Mouse (Mus musculus) kidney, postnatal 0 days (tissue): ENCODE results near the gene St7. TPM values are rescaled to one million over a fixed set of nuclear protein-coding genes. Genes with fewer than 3 reads are reported as not detected.

Source experiments
- ATAC-seq: fragments of 200-750 bp; cut with Nextera tagmentation; replicated peaks from 2 replicates; pipeline ENCODE4 v1.8.0; 2017; ENCODE audit warnings: low read depth, moderate number of reproducible peaks, moderate TSS enrichment, moderate library complexity; ENCODE audit not compliant: low FRiP score
- DNase-seq: peaks from one replicate; pipeline ENCODE4 v3.0.0-alpha.2; 2016; ENCODE audit warnings: low spot score
- H3K27ac ChIP-seq: fragments of 300-500 bp; sonication (generic); 2 replicates; pipeline ENCODE4 v1.5.1; 2014; ENCODE audit warnings: mild to moderate bottlenecking
- H3K27me3 ChIP-seq: fragments of 300-500 bp; sonication (generic); 2 replicates; pipeline ENCODE4 v1.6.1; 2014; ENCODE audit warnings: low read length, mixed read lengths; ENCODE audit not compliant: insufficient read depth
- H3K36me3 ChIP-seq: fragments of 300-500 bp; sonication (generic); 2 replicates; pipeline ENCODE4 v1.6.1; 2014; ENCODE audit warnings: low read length, mixed read lengths; ENCODE audit not compliant: insufficient read depth
- H3K4me1 ChIP-seq: fragments of 300-500 bp; sonication (generic); replicated peaks from 2 replicates; pipeline ENCODE4 v1.6.1; 2014; ENCODE audit warnings: antibody characterized with exemption, low read length, mixed read lengths; ENCODE audit not compliant: insufficient read depth
- H3K4me2 ChIP-seq: fragments of 300-500 bp; sonication (generic); 2 replicates; pipeline ENCODE4 v1.6.1; 2014; ENCODE audit warnings: mild to moderate bottlenecking, low read length, moderate library complexity, mixed read lengths
- H3K4me3 ChIP-seq: fragments of 300-500 bp; sonication (generic); replicated peaks from 2 replicates; pipeline ENCODE4 v1.5.1; 2014; ENCODE audit warnings: low read depth, low read length
- H3K9ac ChIP-seq: fragments of 300-500 bp; sonication (generic); 2 replicates; pipeline ENCODE4 v1.6.1; 2014; ENCODE audit warnings: low read depth, low read length
- H3K9me3 ChIP-seq: fragments of 300-500 bp; sonication (generic); replicated peaks from 2 replicates; pipeline ENCODE4 v1.6.1; 2016; ENCODE audit warnings: low read length, inconsistent platforms, mixed read lengths
- CTCF ChIP-seq: IDR thresholded peaks from 2 replicates; pipeline ENCODE4 v1.5.1; 2016; ENCODE audit warnings: antibody characterized with exemption, low read depth, mild to moderate bottlenecking, moderate library complexity
- WGBS: fragments of 180-500 bp; shearing (Covaris S2); extraction: QIAGEN DNeasy Blood & Tissue Kit; methylation state at CpG from one replicate; pipeline ENCODE4 v1.1.7; 2014; 5-methylcytosine and 5-hydroxymethylcytosine counted together
- polyA plus RNA-seq: library from polyadenylated mRNA; unstranded; fragments of >200 nt; fragmentation: Nextera tagmentation; extraction: Ambion mirVana; gene quantifications from 2 replicates; pipeline ENCODE4 v1.2.1, GENCODE M21; 2015

St7 gene
- polyA plus RNA-seq, 1 experiment from 2014 or later, result 18.4 TPM

DNA sequence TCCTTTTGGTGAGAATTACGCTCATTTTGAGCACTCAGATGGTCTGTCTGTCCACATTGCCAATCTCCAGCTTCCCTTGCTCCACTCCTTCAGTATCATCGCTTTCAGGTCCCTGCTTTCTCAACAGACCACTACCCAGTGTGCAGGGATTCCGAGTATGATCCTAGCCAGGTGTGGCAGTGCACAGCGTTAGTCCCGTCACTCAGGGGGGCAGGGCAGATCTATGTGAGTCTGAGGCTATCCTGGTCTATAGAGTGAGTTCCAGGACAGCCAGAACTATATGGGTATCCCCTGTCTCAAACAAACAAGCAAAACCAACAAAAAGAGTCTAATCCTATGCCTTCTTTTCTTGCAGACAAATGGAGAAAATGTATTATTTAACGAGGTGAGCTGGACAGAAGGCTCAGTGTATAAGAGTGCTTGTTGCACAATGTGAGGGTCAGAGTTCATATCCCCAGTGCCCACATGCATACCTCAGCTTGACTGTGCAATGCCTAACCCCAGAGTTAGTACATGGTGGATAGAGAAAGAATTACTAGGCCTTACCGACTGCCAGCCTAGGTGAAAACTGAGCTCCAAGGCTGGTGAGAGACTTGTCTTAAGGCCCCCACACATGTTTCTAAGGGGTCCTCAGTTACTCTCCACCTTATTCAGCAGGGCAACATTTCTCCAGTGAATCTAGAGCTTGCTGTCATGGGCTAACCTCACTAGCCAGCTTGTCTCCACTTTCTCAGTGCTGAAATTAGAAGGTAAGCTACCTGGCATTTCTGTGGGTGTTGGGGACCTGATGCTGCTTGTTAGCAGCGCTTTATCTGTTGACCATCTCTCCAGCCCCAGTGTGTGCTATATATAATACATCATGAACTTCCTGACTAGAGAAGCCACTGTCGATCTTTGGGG lies 35.4 kb downstream of the St7 start:
- no peak overlapping the region for H3K9ac ChIP-seq
- DNase-seq, result no peak
- no peaks in the 10 kb centered on the region for H3K9me3 ChIP-seq
- no peak for ATAC-seq
- no peaks in the 10 kb centered on the region for H3K36me3 ChIP-seq
- no peaks in the 10 kb centered on the region for H3K4me1 ChIP-seq
- H3K27me3 ChIP-seq, result no peaks in the 10 kb centered on the region
- H3K27ac ChIP-seq, result no peak overlapping the region
- TF ChIP-seq CTCF, result no peak
- WGBS, result 81% methylated on average over 9 of the region's 9 CpGs
- no peak overlapping the region for H3K4me3 ChIP-seq
- no peak overlapping the region for H3K4me2 ChIP-seq

DNA sequence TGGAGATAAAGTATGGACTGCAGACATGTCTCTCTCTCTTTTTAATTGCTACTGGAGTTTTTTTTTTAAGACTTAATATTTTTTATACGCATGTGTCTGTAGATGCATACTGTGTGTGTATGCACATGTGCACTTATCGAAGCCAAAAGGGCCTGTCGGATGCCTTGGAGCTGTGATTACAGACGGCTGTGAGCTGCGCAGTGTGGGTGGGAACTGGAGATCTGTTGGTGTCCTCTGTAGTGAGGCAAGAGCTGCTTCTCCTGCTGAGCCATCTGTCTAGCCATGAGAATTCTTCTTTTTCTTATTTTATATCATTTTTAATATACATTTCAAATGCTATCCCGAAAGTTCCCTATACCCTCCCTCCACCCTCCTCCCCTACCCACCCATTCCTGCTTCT lies 37.4 kb downstream of the St7 start:
- no peak overlapping the region for H3K9ac ChIP-seq
- no peak overlapping the region for H3K4me3 ChIP-seq
- ATAC-seq (no peak), DNase-seq (no peak)
- H3K4me2 ChIP-seq, result no peak overlapping the region
- WGBS, result 79% methylated on average over 6 of the region's 6 CpGs
- H3K4me1 ChIP-seq, result no peaks in the 10 kb centered on the region
- H3K36me3 ChIP-seq, result no peaks in the 10 kb centered on the region
- H3K27ac ChIP-seq, result no peak overlapping the region
- H3K9me3 ChIP-seq, result no peaks in the 10 kb centered on the region
- no peaks in the 10 kb centered on the region for H3K27me3 ChIP-seq
- TF ChIP-seq CTCF, result no peak

- TF ChIP-seq CTCF, result no peak
Measured at GRCm38 (mm10) chr6:17731694-17732093, 39.0 kb downstream of the St7 start.

DNA sequence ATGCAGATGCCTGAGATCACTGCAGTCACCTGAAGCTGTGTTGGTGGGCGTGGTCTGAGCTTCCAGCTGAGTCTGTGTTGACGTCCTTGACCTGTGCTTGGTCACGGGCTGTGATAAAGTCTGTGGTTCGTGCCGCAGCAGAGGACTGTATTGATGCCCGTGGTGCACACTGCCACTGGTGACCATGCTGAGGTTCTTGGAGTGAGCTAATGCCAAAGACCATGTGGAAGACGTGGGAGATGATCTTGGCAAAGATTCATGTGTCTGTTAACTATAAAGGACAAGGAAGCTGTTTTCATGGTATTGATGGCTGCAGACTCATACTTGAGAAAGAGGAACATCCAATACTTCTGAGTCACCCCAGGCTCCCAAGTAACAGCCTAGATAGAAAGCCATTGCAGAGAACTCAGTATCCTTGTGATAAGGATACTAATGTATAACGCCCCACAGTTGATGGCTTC lies 41.2 kb downstream of the St7 start:
- DNase-seq (no peak), ATAC-seq (no peak)
- Histone ChIP-seq H3K4me3 (no peak overlapping the region), H3K27ac (no peak overlapping the region), H3K9me3 (no peaks in the 10 kb centered on the region), H3K4me2 (no peak overlapping the region), H3K9ac (no peak overlapping the region), H3K36me3 (no peaks in the 10 kb centered on the region), H3K4me1 (no peaks in the 10 kb centered on the region), H3K27me3 (no peaks in the 10 kb centered on the region)
- WGBS, result 86% methylated on average over 8 of the region's 8 CpGs
- TF ChIP-seq CTCF, result no peak

More at GRCm38 (mm10) chr6:17731694-17732093, 39.0 kb downstream of the St7 start:
- Histone ChIP-seq H3K4me2 (no peak overlapping the region), H3K4me1 (no peaks in the 10 kb centered on the region), H3K27me3 (no peaks in the 10 kb centered on the region), H3K4me3 (no peak overlapping the region), H3K27ac (no peak overlapping the region), H3K36me3 (no peaks in the 10 kb centered on the region), H3K9me3 (no peaks in the 10 kb centered on the region), H3K9ac (no peak overlapping the region)
- ATAC-seq (no peak), DNase-seq (no peak)
- 73% methylated on average over 5 of the region's 5 CpGs for WGBS

DNA sequence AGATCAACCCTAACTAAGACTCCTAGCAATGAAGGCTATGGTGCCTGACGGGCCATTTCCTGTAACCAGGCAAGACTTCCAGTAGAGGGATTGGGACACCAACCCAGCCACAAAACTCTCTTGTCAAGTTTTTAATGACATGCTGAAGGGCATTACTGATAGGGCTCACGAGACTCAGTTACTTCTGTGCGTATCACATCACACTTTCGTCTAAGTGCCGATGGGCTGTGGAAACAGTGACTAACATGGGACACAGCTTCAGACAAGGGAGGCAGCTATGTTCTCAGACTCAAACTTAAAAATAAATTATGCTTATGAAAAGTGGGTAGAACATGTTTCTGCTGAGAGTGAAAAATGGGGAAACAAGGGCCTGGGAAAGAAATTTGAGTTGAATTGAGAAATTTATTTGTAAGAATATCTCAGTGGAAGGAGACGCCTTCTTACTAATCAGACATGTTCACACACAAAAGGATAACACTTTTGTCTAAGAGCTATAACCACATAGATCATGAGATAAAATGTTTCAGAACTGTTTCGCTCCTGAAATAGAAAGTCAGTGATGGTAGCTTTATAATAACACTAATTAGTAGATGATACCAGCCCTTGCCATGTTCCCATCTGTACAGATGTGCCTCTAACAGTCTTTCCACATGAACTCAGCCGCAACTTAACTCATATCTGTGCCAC lies 44.7 kb downstream of the St7 start:
- no peak for ATAC-seq
- H3K4me2 ChIP-seq, result no peak overlapping the region
- H3K27me3 ChIP-seq, result no peaks in the 10 kb centered on the region
- no peaks in the 10 kb centered on the region for H3K36me3 ChIP-seq
- no peaks in the 10 kb centered on the region for H3K9me3 ChIP-seq
- H3K27ac ChIP-seq, result no peak overlapping the region
- WGBS, result 85% methylated on average over 8 of the region's 8 CpGs
- H3K9ac ChIP-seq, result no peak overlapping the region
- no peaks in the 10 kb centered on the region for H3K4me1 ChIP-seq
- no peak for DNase-seq
- H3K4me3 ChIP-seq, result no peak overlapping the region
- TF ChIP-seq CTCF, result no peak

DNA sequence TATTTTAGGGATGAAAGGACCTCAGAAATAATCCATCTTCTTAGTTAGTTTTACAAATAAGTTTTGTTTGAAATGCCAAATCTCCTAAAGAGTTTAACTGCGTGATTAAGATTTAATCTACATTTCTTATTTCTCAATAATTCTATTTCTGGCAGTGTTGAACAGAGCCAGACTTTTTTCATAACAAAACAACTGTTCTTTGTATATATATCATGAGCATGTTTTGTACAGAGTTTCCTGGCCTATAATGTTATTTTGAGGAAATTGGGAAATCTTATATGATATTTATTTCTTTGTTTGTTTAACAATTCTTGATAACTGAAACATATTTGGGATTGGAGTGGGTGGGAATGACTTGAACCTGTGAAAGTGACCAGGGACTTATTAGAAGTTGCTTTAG lies 47.4 kb downstream of the St7 start:
- H3K27me3 ChIP-seq, result no peaks in the 10 kb centered on the region
- H3K9me3 ChIP-seq, result no peaks in the 10 kb centered on the region
- TF ChIP-seq CTCF, result no peak
- no peaks in the 10 kb centered on the region for H3K36me3 ChIP-seq
- no peak overlapping the region for H3K9ac ChIP-seq
- DNase-seq, result no peak
- H3K4me1 ChIP-seq, result no peaks in the 10 kb centered on the region
- WGBS, result 78% methylated on average over 1 of the region's 1 CpGs
- no peak for ATAC-seq
- no peak overlapping the region for H3K27ac ChIP-seq
- H3K4me2 ChIP-seq, result no peak overlapping the region
- H3K4me3 ChIP-seq, result no peak overlapping the region
